27 mouse cellular contexts compared by ENCODE assay signal in genomic region chr19:58767329-58767728, GRCm38 (mm10). TPM values are rescaled to one million over a fixed set of nuclear protein-coding genes. Genes with fewer than 3 reads are reported as not detected.
A peak's percentile ranks its signal among the peaks of the same experiment; 100 is the strongest.
DNase-seq lines count a peak whose midpoint lies in the region; ATAC-seq and TF ChIP-seq lines count a peak whose summit lies in the region.
"Had no signal": no experiment of that assay in that cellular context is flagged by ENCODE, and none has a peak within 500 bp of the region (broad histone marks: within the 10 kb centered on the region; RNA-seq: fewer than 3 reads in every experiment).

No protein-coding gene starts in this region.

- H3K4me2 ChIP-seq in forebrain, embryonic 16.5 days (ENCODE audit: low read length): no peak overlapping the region
- H3K4me2 ChIP-seq in forebrain, embryonic 14.5 days (ENCODE audit: low read length): no peak overlapping the region
- H3K4me2 ChIP-seq in forebrain, embryonic 15.5 days (replicated peaks): no peak overlapping the region
- H3K4me2 ChIP-seq: heart, embryonic 12.5 days; heart, embryonic 15.5 days; hindbrain, embryonic 13.5 days had no signal

- 23% methylated on average over 6 of the region's 6 CpGs for WGBS in forebrain, embryonic 10.5 days
- 5% methylated on average over 6 of the region's 6 CpGs for whole genome bisulfite sequencing in forebrain, embryonic 16.5 days
- 3% methylated on average over 6 of the region's 6 CpGs for WGBS in forebrain, embryonic 14.5 days
- 2% methylated on average over 6 of the region's 6 CpGs for WGBS in forebrain, embryonic 15.5 days

- TF ChIP-seq POLR2A in brain, embryonic 14.5 days (IDR thresholded peaks at IDR 0.05; ENCODE audit: borderline replicate concordance, extremely low read depth, insufficient read depth, insufficient read length, poor library complexity, severe bottlenecking): no peak

- H3K9ac ChIP-seq in forebrain, embryonic 16.5 days (replicated peaks; ENCODE audit: low read depth, low read length): no peak overlapping the region
- no peak overlapping the region for H3K9ac ChIP-seq in forebrain, embryonic 14.5 days (ENCODE audit: low read length)
- H3K9ac ChIP-seq in forebrain, embryonic 15.5 days (replicated peaks): no peak overlapping the region
- H3K9ac ChIP-seq: heart, embryonic 12.5 days; heart, embryonic 15.5 days; hindbrain, embryonic 13.5 days had no signal

- H3K27ac ChIP-seq in forebrain, embryonic 10.5 days: 0 out of 2 replicates have a peak overlapping the region, but pooled peaks have one; percentile 51
- H3K27ac ChIP-seq in forebrain, embryonic 16.5 days (ENCODE audit: low read length): no peak overlapping the region
- no peak overlapping the region for H3K27ac ChIP-seq in forebrain, embryonic 14.5 days (ENCODE audit: low read depth, low read length)
- H3K27ac ChIP-seq in forebrain, embryonic 15.5 days (replicated peaks): no peak overlapping the region
- H3K27ac ChIP-seq in layer of hippocampus, adult 2 months: no peak overlapping the region
- H3K27ac ChIP-seq: heart, embryonic 15.5 days; hindbrain, embryonic 10.5 days; hindbrain, embryonic 13.5 days had no signal

- no peak overlapping the region for H3K4me3 ChIP-seq in forebrain, embryonic 10.5 days
- H3K4me3 ChIP-seq in forebrain, embryonic 16.5 days (replicated peaks; ENCODE audit: low read length): no peak overlapping the region
- H3K4me3 ChIP-seq in forebrain, embryonic 14.5 days (ENCODE audit: low read depth, low read length): no peak overlapping the region
- no peak overlapping the region for H3K4me3 ChIP-seq in forebrain, embryonic 15.5 days
- H3K4me3 ChIP-seq in layer of hippocampus, adult 2 months: no peak overlapping the region
- H3K4me3 ChIP-seq: heart, embryonic 12.5 days; heart, embryonic 15.5 days; hindbrain, embryonic 10.5 days; hindbrain, embryonic 13.5 days had no signal

- peak; percentile 44 for DNase-seq in forebrain, embryonic 10.5 days (ENCODE audit: extremely low spot score, low spot score)
- peak; percentile 43 for DNase-seq in forebrain, embryonic 14.5 days (ENCODE audit: low spot score)
- peak; percentile 71 for DNase-seq in brain, embryonic 14.5 days (ENCODE audit: low read depth)
- peak; percentile 67 for DNase-seq in retina, postnatal 1 day
- no peak for DNase-seq in layer of hippocampus, adult 2 months (ENCODE audit: low spot score in 2 of 2)
- no peak for DNase-seq in left cerebral cortex, adult 8-10 months (ENCODE audit: low spot score in 2 of 2)
- DNase-seq: adrenal gland, adult 8-10 months; adrenal gland, postnatal 25 days; cerebellum, adult 18-20 months; cerebellum, adult 9-10 months; cerebellum, postnatal 14 days; gastrocnemius, postnatal 25 days; heart, adult 18-20 months; heart, postnatal 10 days; heart, postnatal 36 days had no signal

- peaks cover 36% of the 10 kb centered on the region for H3K4me1 ChIP-seq in forebrain, embryonic 10.5 days
- H3K4me1 ChIP-seq in forebrain, embryonic 16.5 days (replicated peaks; ENCODE audit: control insufficient read depth, insufficient read depth, low read length): peaks cover 16% of the 10 kb centered on the region
- H3K4me1 ChIP-seq in forebrain, embryonic 14.5 days (ENCODE audit: control insufficient read depth, insufficient read depth, low read length): peaks cover 11% of the 10 kb centered on the region
- peaks cover 16% of the 10 kb centered on the region for H3K4me1 ChIP-seq in forebrain, embryonic 15.5 days

- H3K36me3 ChIP-seq in forebrain, embryonic 10.5 days (replicated peaks): no peaks in the 10 kb centered on the region
- no peaks in the 10 kb centered on the region for H3K36me3 ChIP-seq in forebrain, embryonic 16.5 days (ENCODE audit: control insufficient read depth, insufficient read depth)
- H3K36me3 ChIP-seq in forebrain, embryonic 14.5 days (ENCODE audit: control insufficient read depth, insufficient read depth, low read length): no peaks in the 10 kb centered on the region
- H3K36me3 ChIP-seq in forebrain, embryonic 15.5 days: no peaks in the 10 kb centered on the region
- H3K36me3 ChIP-seq: heart, embryonic 12.5 days; heart, embryonic 15.5 days; hindbrain, embryonic 10.5 days; hindbrain, embryonic 13.5 days had no signal

- H3K27me3 ChIP-seq in forebrain, embryonic 10.5 days (ENCODE audit: poor library complexity, severe bottlenecking): peaks cover 57% of the 10 kb centered on the region
- no peaks in the 10 kb centered on the region; the same call in 1 of the 2 replicates for H3K27me3 ChIP-seq in forebrain, embryonic 16.5 days (replicated peaks; ENCODE audit: control insufficient read depth, insufficient read depth, low read length)
- H3K27me3 ChIP-seq in forebrain, embryonic 14.5 days (replicated peaks; ENCODE audit: control insufficient read depth, insufficient read depth, low read length): no peaks in the 10 kb centered on the region; the same call in 1 of the 2 replicates
- H3K27me3 ChIP-seq in forebrain, embryonic 15.5 days: no peaks in the 10 kb centered on the region

- no peaks in the 10 kb centered on the region for H3K9me3 ChIP-seq in forebrain, embryonic 10.5 days
- H3K9me3 ChIP-seq in forebrain, embryonic 16.5 days (ENCODE audit: control insufficient read depth, low read length): no peaks in the 10 kb centered on the region
- H3K9me3 ChIP-seq in forebrain, embryonic 14.5 days (replicated peaks; ENCODE audit: control insufficient read depth, low read length): no peaks in the 10 kb centered on the region
- H3K9me3 ChIP-seq in forebrain, embryonic 15.5 days: no peaks in the 10 kb centered on the region
- H3K9me3 ChIP-seq: heart, embryonic 12.5 days; heart, embryonic 15.5 days; hindbrain, embryonic 10.5 days; hindbrain, embryonic 13.5 days had no signal

- no peak for TF ChIP-seq CTCF in brain, embryonic 14.5 days (IDR thresholded peaks at IDR 0.05; ENCODE audit: borderline replicate concordance, extremely low read depth, insufficient read depth, insufficient read length)
- TF ChIP-seq CTCF in layer of hippocampus, adult 2 months (conservative IDR thresholded peaks at IDR 0.05): no peak

- ATAC-seq in forebrain, embryonic 16.5 days: no peak
- ATAC-seq in forebrain, embryonic 14.5 days: no peak
- ATAC-seq in forebrain, embryonic 15.5 days (replicated peaks): no peak
- ATAC-seq: activated CD4-positive, CD25-positive, alpha-beta regulatory T cell, adult 4 months; hindbrain, embryonic 16.5 days had no signal

RNA-seq across cellular contexts. Expression of gene Pnliprp2, which starts 7.8 kb away (rescaled TPM):
- polyA plus RNA-seq in forebrain, embryonic 10.5 days (2016; fragmentation: Nextera tagmentation; extraction: Ambion mirVana): 0.12 and 0.24 TPM in 2 replicates
- 0.36 and 0.57 TPM in 2 replicates for polyA plus RNA-seq in forebrain, embryonic 16.5 days (2015; fragmentation: Nextera tagmentation; extraction: Ambion mirVana)
- polyA plus RNA-seq in forebrain, embryonic 14.5 days (2014; fragmentation: Nextera tagmentation; extraction: Ambion mirVana): 0.22 and 0.63 TPM in 2 replicates
- polyA plus RNA-seq in forebrain, embryonic 15.5 days (2015; fragmentation: Nextera tagmentation; extraction: Ambion mirVana): 0.48 and 0.50 TPM in 2 replicates
- polyA plus RNA-seq in brain, embryonic 14.5 days (2012; rRNA removed): 0.07 TPM in 1 of 2 replicates, not detected in the other
- total RNA-seq in layer of hippocampus, adult 2 months (2021): under 1 TPM in 1 of 2 experiments, not detected in 1; 0.22 TPM
- total RNA-seq in left cerebral cortex, adult 8-10 months (2022): not detected
- total RNA-seq: adrenal gland, adult 8-10 months; adrenal gland, postnatal 25 days; gastrocnemius, adult 8-10 months; gastrocnemius, postnatal 25 days; heart, adult 18-20 months; heart, postnatal 10 days; heart, postnatal 36 days had no signal
- polyA plus RNA-seq: activated CD4-positive, CD25-positive, alpha-beta regulatory T cell, adult 4 months; embryonic facial prominence, embryonic 11.5 days; embryonic facial prominence, embryonic 14.5 days; hindbrain, embryonic 10.5 days; hindbrain, embryonic 13.5 days had no signal

RNA-seq across cellular contexts. Expression of gene 1700019N19Rik, which starts 26.9 kb away (rescaled TPM):
- polyA plus RNA-seq in forebrain, embryonic 10.5 days (2016; fragmentation: Nextera tagmentation; extraction: Ambion mirVana): not detected in 2 replicates
- not detected in 2 replicates for polyA plus RNA-seq in forebrain, embryonic 16.5 days (2015; fragmentation: Nextera tagmentation; extraction: Ambion mirVana)
- polyA plus RNA-seq in forebrain, embryonic 14.5 days (2014; fragmentation: Nextera tagmentation; extraction: Ambion mirVana): not detected in 2 replicates
- not detected in 2 replicates for polyA plus RNA-seq in forebrain, embryonic 15.5 days (2015; fragmentation: Nextera tagmentation; extraction: Ambion mirVana)
- 0.08 TPM in 1 of 2 replicates, not detected in the other for polyA plus RNA-seq in brain, embryonic 14.5 days (2012; rRNA removed)
- under 1 TPM in 1 of 2 experiments, not detected in 1; 0.37 TPM for total RNA-seq in layer of hippocampus, adult 2 months (2021)
- under 1 TPM in 2 of 4 experiments, not detected in 2; 0.34 to 0.53 TPM for total RNA-seq in left cerebral cortex, adult 8-10 months (2022)
- total RNA-seq: adrenal gland, postnatal 25 days; gastrocnemius, adult 8-10 months; gastrocnemius, postnatal 25 days; heart, adult 18-20 months; heart, postnatal 10 days; heart, postnatal 36 days had no signal
- polyA plus RNA-seq: activated CD4-positive, CD25-positive, alpha-beta regulatory T cell, adult 4 months; embryonic facial prominence, embryonic 11.5 days; embryonic facial prominence, embryonic 14.5 days; heart, embryonic 12.5 days; heart, embryonic 15.5 days; hindbrain, embryonic 13.5 days; hindbrain, embryonic 16.5 days had no signal

RNA-seq across cellular contexts. Expression of gene Pnliprp1, which starts 38.6 kb away (rescaled TPM):
- not detected in 2 replicates for polyA plus RNA-seq in forebrain, embryonic 10.5 days (2016; fragmentation: Nextera tagmentation; extraction: Ambion mirVana)
- polyA plus RNA-seq in forebrain, embryonic 16.5 days (2015; fragmentation: Nextera tagmentation; extraction: Ambion mirVana): 0.67 and 0.72 TPM in 2 replicates
- polyA plus RNA-seq in forebrain, embryonic 14.5 days (2014; fragmentation: Nextera tagmentation; extraction: Ambion mirVana): 0.67 and 0.69 TPM in 2 replicates
- polyA plus RNA-seq in forebrain, embryonic 15.5 days (2015; fragmentation: Nextera tagmentation; extraction: Ambion mirVana): 0.80 and 1.0 TPM in 2 replicates
- 0.14 and 0.62 TPM in 2 replicates for polyA plus RNA-seq in brain, embryonic 14.5 days (2012; rRNA removed)
- not detected for total RNA-seq in layer of hippocampus, adult 2 months (2021)
- not detected for total RNA-seq in left cerebral cortex, adult 8-10 months (2022)
- total RNA-seq: adrenal gland, adult 8-10 months; adrenal gland, postnatal 25 days; ES-E14; gastrocnemius, adult 8-10 months; gastrocnemius, postnatal 25 days; heart, postnatal 36 days had no signal
- polyA plus RNA-seq: activated CD4-positive, CD25-positive, alpha-beta regulatory T cell, adult 4 months; embryonic facial prominence, embryonic 11.5 days; embryonic facial prominence, embryonic 14.5 days; hindbrain, embryonic 10.5 days; hindbrain, embryonic 16.5 days had no signal

Comparison
In these comparisons a context has a peak if more than half of its experiments do, and no peak if none do; other contexts are left out.
1. DNase-seq: peak in forebrain, embryonic 10.5 days (single experiment), forebrain, embryonic 14.5 days (single experiment), brain, embryonic 14.5 days (single experiment) and retina, postnatal 1 day (single experiment); none in layer of hippocampus, adult 2 months (0 of 2) and left cerebral cortex, adult 8-10 months (0 of 2).